Mouse (Mus musculus) megakaryocyte, adult 5-6 weeks (primary cell): Measurements from ENCODE around the gene Polr1d. TPM values are rescaled to one million over a fixed set of nuclear protein-coding genes. Genes with fewer than 3 reads are reported as not detected.

Source experiments
- ATAC-seq: 2 replicates; pipeline ENCODE4 v1.8.0; 2016; ENCODE audit warnings: mild to moderate bottlenecking, inconsistent platforms; ENCODE audit not compliant: poor library complexity, severe bottlenecking
- total RNA-seq, 2 experiments: library from RNA; stranded (forward) in 1 of 2; stranded (reverse) in 1 of 2; fragments of 153-499, 151-499 nt in 1 of 2; fragments of 221-1000, 200-1000 nt in 1 of 2; gene quantifications; 2 replicates each; pipeline versions ENCODE4 v1.2.3 to v1.2.4; 2015 to 2017

The Polr1d gene
- total RNA-seq, 2 experiments from 2014 or later = 107 to 134 TPM

DNA sequence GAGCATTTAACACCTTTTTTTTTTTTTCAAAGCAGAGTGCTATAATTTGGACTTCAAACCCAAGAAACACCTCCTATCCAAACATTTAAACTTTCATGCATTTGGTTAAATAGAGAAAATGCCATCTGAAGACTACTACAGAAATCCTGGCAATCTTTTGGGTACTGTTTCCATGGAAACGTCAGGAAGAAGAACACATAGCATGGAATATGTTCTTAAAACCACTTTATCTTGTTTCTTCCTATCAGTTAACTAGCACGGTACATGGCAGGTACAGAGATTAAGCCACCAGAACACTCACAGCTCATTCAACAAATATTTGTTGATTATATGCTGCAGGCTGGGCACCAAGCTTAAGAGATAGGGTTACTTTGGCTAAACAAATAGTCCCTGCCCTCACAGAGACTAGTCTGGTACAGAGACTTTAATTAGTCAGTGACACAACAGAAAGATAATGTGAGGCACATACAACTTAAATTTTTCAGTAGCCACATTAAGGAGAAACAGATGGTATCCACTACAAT lies 22.0 kb upstream of the Polr1d start:
- ATAC-seq = no peak

GRCm38 (mm10) chr5:147055572-147056245 lies 21.1 kb upstream of the Polr1d start:
- ATAC-seq = no peak

DNA sequence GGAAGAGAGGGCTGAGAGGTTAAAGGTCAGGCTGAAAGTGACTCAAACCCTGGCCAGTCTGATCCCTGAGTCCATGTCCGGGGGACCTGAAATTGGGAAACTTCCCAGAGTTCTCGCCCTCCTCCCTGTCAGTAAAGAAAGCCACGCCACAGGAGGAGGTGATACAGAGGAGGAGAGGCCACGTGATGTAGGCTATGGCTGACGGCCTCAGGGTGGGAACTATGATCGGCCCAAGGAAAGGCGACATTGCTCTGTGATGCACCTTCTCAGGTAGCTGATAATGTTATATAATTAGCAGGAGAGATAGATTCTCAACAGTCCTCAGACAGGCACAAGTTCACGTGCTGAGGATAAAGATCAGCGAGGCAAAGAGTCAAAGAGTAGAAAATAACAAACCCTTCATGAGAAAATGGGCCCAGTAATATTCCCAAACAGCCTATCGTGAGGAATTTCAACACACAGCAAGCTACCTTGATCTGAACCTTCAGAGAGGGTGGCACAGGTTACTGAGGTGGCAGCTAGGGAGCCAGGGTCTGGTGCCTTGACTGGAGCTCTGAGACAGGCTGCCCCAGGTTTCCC lies 20.0 kb upstream of the Polr1d start:
- no peak for ATAC-seq

GRCm38 (mm10) chr5:147057626-147058414 lies 19.0 kb upstream of the Polr1d start:
- ATAC-seq = no peak

- ATAC-seq = no peak
Observed at GRCm38 (mm10) chr5:147058661-147059060, 18.2 kb upstream of the Polr1d start.

DNA sequence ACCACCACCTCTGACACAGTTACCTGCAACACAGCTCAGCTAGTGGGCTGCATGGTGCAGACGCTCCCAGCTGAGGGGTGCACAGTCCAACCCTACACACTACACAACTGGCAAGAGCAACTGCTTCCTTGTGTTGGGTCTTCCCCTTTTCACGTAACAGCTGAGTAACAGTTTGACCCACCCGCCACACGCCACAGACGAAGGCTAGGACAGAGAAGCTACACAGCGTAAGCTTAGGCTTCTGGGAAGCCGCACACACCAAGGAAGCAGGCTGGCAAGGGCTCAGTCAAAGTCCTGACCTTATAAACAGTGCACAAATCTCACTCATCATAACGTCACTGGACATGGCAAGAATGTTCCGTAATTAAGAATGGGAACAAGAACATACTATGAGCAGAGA lies 17.5 kb upstream of the Polr1d start:
- peak; percentile 79 for ATAC-seq

DNA sequence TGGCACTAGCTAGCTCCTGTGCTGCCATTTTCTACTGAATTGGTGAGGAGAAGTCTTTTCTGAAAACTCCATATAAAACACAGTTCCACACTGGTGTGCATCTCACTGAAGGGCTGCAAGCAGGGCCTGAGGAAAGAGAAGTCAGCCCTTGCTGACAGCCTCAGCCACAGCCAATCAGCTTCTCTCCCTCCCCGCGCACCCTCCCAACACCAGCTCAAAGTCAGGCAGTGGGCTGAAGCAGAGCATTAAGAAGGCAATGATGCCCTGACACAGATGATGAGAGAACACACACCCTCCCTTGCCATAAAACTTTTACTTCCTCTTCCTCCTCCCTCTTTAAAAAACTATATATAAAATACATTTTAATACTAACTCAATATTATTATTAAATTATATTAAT lies 16.8 kb upstream of the Polr1d start:
- ATAC-seq = peak; percentile 49

- no peak for ATAC-seq
Observed at GRCm38 (mm10) chr5:147063215-147063661, 13.6 kb upstream of the Polr1d start.

- no peak for ATAC-seq
Observed at GRCm38 (mm10) chr5:147066129-147066528, 10.7 kb upstream of the Polr1d start.

DNA sequence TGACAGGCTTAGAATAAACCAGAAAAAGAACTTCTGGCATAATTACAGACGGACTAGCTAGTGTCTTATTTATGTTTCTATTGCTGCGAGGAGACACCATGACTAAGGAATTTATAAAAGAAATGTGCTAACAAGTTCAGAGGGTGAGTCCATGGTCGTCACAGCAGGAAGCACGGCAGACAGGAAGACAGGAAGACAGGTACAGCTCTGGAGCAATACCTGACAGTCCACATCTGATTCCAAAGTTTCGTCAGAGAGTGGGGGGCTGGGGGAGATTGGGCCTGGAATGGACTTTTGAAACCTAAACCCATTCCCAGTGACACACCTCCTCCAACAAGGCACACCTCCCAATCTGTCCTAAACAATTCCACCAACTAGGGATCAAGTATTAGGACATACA lies 9.9 kb upstream of the Polr1d start:
- no peak for ATAC-seq

- no peak for ATAC-seq
Observed at GRCm38 (mm10) chr5:147068876-147069275, 8.0 kb upstream of the Polr1d start.

DNA sequence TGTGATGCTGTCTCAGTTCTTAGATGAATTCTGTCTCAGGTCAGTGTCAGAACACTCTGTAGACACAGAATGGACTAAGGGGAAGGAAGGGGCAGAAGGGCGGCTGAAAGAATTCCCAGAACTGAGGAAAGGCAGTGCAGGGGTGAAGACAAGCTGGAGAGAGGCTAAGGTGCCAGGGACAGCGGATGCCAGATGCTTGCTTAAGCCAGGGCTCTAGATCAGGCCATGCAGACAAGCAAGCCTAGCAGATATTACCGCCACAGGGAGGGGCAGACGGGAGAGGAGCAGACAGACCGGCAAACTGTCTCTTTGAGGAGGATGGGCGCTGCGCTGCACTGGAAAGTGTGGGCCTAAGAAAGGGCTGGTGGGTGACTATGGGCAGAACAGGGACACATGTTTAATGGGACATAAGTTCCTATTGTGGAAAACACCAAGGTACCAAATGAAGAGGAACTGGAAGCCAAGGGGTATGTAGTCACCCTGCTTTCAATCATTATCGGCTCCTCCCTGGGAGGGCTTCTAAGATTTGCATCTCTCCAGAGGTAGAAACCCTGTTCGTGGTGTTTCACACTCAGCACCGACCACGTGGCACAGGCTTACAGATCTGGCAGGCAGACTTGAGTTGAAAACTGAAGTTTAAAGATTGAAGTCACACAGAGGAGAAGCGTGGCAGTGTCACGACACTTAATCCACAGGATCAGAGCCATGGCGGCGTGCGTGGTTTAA lies 5.9 kb upstream of the Polr1d start:
- ATAC-seq = no peak

DNA sequence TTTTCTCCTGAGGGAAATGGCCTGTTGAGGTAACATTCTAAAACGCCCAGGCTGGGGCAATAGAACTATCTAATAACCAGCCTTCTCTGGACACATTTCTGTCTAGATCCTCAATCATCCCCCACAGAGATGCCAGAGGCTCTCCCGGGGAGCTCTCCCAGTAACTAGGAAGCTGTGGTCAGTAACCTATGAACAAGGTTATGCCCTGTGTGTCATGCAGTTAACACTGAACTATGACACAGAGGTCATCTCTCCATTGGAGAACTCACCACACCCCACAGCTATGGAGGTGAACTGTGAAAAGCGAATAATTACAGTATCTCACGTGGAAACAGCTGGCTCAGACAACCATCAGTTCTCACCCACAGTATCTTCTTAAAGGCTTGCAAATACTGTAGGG lies 5.0 kb upstream of the Polr1d start:
- no peak for ATAC-seq

DNA sequence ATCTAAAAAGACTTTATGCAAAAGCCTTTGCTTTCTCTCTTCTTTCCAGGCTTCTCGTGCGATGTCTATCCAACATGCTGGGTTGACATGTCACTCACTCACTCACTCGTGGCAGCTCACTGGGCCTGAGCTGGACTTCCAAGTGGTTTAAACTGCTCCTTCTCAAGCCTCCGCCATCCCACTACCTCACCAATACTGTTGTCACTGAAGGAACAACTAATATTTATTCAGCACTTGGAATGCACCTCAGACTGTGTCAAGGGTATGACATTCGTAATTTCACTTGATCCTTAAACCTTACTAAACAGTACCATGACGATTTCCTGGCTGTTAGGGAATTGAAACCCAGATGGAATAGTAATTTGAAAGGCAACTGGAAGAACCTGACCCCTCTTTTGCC lies 3.0 kb upstream of the Polr1d start:
- no peak for ATAC-seq

GRCm38 (mm10) chr5:147075103-147076025 lies 1.5 kb upstream of the Polr1d start:
- ATAC-seq = no peak

- ATAC-seq = peak; percentile 89
Observed at GRCm38 (mm10) chr5:147076026-147076798, 638 bp upstream of the Polr1d start, which contains the start of gene Lnx2. Gene Lnx2, minus strand, starts transcription at chr5:147076586.

GRCm38 (mm10) chr5:147077305-147078034 lies 620 bp downstream of the Polr1d start:
- ATAC-seq = peak; percentile 76

- no peak for ATAC-seq
Observed at GRCm38 (mm10) chr5:147078110-147078900, 1.5 kb downstream of the Polr1d start.
